Mouse (Mus musculus) testis, adult 10 weeks (tissue): ENCODE measurements around the gene Gm21977. TPM values are rescaled to one million over a fixed set of nuclear protein-coding genes. Genes with fewer than 3 reads are reported as not detected.

Experiments used
- polyA plus RNA-seq: library from polyadenylated mRNA; stranded (reverse); fragments of 350-450 nt; fragmentation: Illumina TruSeq; extraction: RNeasy Lipid Tissue Mini Kit (QIAGEN cat#74804); gene quantifications from one replicate; pipeline ENCODE4 v1.2.3, GENCODE M21; 2014; ENCODE audit warnings: low read depth, low replicate concordance

Gene Gm21977
- 1.9 TPM for polyA plus RNA-seq

DNA sequence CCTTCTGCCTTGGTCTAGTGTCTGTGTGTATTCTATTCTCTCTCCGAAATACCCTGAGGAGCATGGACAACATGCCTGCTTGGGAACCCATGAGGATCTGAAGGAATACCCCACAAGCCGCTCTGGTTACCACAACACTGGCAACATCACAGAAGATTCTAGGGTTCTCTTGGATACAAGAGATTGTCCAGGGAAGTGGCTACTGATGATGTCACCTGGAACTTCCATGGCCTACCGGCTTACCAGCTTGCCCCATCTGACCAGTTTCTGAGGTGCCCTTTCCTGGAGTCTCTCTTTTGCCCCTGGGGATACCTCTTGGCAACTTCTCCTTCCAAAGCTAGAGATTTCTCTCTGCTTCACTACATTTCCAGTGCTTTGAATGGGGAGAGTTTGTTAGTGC lies at the start of gene Gm21977:
TSS of gene Gm21977 (minus strand) at position 101 of the 400 bp plus-strand sequence.

Other genes starting within 250 kb of the Gm21977 start
- gene Gm3633, start 211.6 kb downstream of the Gm21977 start, polyA plus RNA-seq, result 0.25 TPM
- not detected for gene Gm10378, start 197.5 kb downstream of the Gm21977 start, polyA plus RNA-seq
- 0.49 TPM for gene Gm3015, start 84.7 kb downstream of the Gm21977 start, polyA plus RNA-seq
- 23.3 TPM for gene Gm10377, start 55.5 kb downstream of the Gm21977 start, polyA plus RNA-seq
- gene Gm8082, start 140.1 kb upstream of the Gm21977 start, polyA plus RNA-seq, result 0.45 TPM
- 173 TPM for gene Gm10376, start 162.2 kb upstream of the Gm21977 start, polyA plus RNA-seq
- gene Gm8094, start 223.2 kb upstream of the Gm21977 start, polyA plus RNA-seq, result 3.6 TPM
- 9.7 TPM for gene Gm8104, start 247.1 kb upstream of the Gm21977 start, polyA plus RNA-seq